ENCODE assay signal across 15 mouse cellular contexts in genomic region chr11:34527238-34527637, GRCm38 (mm10).
"Had no signal": no experiment of that assay in that cellular context is flagged by ENCODE, and none has a peak within 500 bp of the region (broad histone marks: within the 10 kb centered on the region; RNA-seq: fewer than 3 reads in every experiment).

No protein-coding gene starts in this region.

- H3K9me3 ChIP-seq: midbrain, embryonic 15.5 days; neural tube, embryonic 12.5 days; neural tube, embryonic 15.5 days had no signal

- DNase-seq: kidney, adult 2 months; kidney, postnatal 25 days; layer of hippocampus, postnatal 36 days; lung, adult 2 months; lung, postnatal 14 days; lung, postnatal 4 days; right cerebral cortex, postnatal 25 days; thymus, postnatal 25 days had no signal

- H3K36me3 ChIP-seq: midbrain, embryonic 15.5 days; neural tube, embryonic 12.5 days; neural tube, embryonic 15.5 days had no signal

- H3K9ac ChIP-seq: midbrain, embryonic 15.5 days; neural tube, embryonic 12.5 days; neural tube, embryonic 15.5 days had no signal

- H3K27me3 ChIP-seq: midbrain, embryonic 15.5 days; neural tube, embryonic 12.5 days; neural tube, embryonic 15.5 days had no signal

- H3K4me1 ChIP-seq: midbrain, embryonic 15.5 days; neural tube, embryonic 12.5 days; neural tube, embryonic 15.5 days had no signal

- H3K4me3 ChIP-seq: left cerebral cortex, adult 2 months; midbrain, embryonic 15.5 days; neural tube, embryonic 12.5 days; neural tube, embryonic 15.5 days had no signal

- ATAC-seq: intestine, postnatal 0 days; midbrain, embryonic 15.5 days had no signal

- H3K27ac ChIP-seq: kidney, postnatal 0 days; left cerebral cortex, adult 2 months; midbrain, embryonic 15.5 days; neural tube, embryonic 12.5 days; neural tube, embryonic 15.5 days had no signal

- H3K4me2 ChIP-seq: midbrain, embryonic 11.5 days; midbrain, embryonic 15.5 days; neural tube, embryonic 12.5 days; neural tube, embryonic 15.5 days had no signal
